Mouse (Mus musculus) gastrocnemius, adult 2 months (tissue): ENCODE measurements around the gene Tbc1d10a. TPM values are rescaled to one million over a fixed set of nuclear protein-coding genes. Genes with fewer than 3 reads are reported as not detected.
A peak's percentile ranks its signal among the peaks of the same experiment; 100 is the strongest.

Source experiments
- DNase-seq: peaks from one replicate; pipeline ENCODE4 v3.0.0; 2022
- H3K27ac ChIP-seq: fragments of 200-600 bp; 2 replicates; pipeline ENCODE4 v1.8.1; 2022; ENCODE audit warnings: mild to moderate bottlenecking
- H3K4me3 ChIP-seq: fragments of 200-600 bp; 2 replicates; pipeline ENCODE4 v1.8.1; 2022; ENCODE audit warnings: mild to moderate bottlenecking, moderate library complexity
- CTCF ChIP-seq: fragments of 200-600 bp; IDR thresholded peaks from 2 replicates; pipeline ENCODE4 v1.8.1; 2022; ENCODE audit warnings: antibody characterized with exemption, mild to moderate bottlenecking, moderate library complexity
- intact Hi-C: fragments of 180-260 bp; cut with DNase I; formaldehyde crosslinking; loops from one replicate; pipeline ENCODE4 v1.15.1; 2025
- total RNA-seq, 2 experiments: library from RNA; stranded (reverse); gene quantifications; 2 replicates each; pipeline ENCODE4 v1.2.3; 2021

The Tbc1d10a gene
- total RNA-seq, 2 experiments from 2014 or later: 3.1 to 5.2 TPM

DNA sequence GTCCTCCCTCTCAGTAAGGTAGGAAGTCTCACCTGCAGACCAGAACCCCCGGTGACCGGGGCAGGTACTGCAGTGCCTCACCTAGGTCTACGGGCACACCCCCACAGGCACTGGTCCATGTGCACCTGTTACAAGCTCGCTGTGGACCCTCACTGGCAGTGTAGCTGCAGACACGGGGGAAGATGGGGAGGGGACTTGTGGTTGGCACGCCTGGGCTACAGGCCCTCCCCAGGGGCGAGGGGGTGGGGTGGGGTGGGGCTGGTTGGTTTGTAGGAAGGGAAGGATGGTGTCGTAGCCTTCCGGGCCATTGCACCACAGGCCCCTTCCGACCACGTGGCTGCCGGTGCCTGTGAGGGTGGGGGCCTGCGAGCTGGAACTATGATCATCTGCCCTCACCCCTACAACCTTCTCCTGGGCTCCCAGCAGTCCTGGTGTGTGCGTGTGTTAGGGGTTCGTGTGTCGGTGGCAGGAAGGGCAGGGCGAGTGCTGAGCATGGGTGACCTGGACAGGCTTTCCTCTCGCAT is 50.9 kb downstream of the Tbc1d10a start:
- Histone ChIP-seq H3K27ac (no peak overlapping the region), H3K4me3 (peak overlapping the region; percentile 45; the same call in 1 of the 2 replicates)
- no peak for TF ChIP-seq CTCF
- intact Hi-C loops: no loop called here
- DNase-seq: no peak

DNA sequence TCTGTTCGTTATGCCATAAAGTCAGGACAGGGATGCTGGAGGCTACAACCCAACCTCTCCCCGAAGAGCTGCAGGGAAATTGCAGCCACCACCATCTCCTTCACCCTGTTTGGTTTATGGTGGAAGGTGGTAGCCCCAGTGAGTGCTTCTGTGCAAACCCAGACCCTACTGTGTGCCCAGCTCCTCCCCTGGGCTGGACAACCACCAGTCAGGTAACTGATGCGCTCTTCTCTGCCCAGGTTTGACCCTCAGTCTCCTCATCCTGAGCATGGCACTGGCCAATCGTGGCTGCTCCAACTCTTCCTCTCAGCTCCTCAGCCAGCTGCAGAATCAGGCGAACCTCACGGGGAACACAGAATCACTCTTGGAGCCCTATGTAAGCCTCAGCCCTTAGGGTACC is 51.6 kb downstream of the Tbc1d10a start:
- no peak for DNase-seq

DNA sequence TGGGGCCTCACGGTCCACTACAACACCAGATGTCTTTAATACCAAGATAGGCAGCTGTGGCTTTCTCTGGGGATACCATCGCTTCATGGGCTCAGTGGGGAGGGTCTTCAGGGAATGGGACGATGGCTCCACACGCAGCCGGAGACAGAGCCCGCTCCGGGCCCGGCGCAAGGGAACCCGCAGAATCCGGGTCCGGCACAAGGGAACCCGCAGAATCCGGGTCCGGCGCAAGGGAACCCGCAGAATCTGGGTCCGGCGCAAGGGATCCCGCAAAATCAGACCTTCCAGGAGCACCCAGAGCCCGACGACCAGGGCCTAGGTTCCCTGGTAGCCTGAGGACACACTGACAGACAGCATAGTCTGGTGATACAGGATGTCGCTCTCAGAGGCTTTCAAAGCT is 53.1 kb downstream of the Tbc1d10a start:
- no peak overlapping the region for H3K27ac ChIP-seq
- intact Hi-C loops: no loop called here
- no peak for DNase-seq
- TF ChIP-seq CTCF: no peak
- no peak overlapping the region for H3K4me3 ChIP-seq

More for the DNA sequence above, 51.6 kb downstream of the Tbc1d10a start:
- no peak overlapping the region for H3K4me3 ChIP-seq
- TF ChIP-seq CTCF: no peak
- intact Hi-C loops: no loop called here
- H3K27ac ChIP-seq: no peak overlapping the region

DNA sequence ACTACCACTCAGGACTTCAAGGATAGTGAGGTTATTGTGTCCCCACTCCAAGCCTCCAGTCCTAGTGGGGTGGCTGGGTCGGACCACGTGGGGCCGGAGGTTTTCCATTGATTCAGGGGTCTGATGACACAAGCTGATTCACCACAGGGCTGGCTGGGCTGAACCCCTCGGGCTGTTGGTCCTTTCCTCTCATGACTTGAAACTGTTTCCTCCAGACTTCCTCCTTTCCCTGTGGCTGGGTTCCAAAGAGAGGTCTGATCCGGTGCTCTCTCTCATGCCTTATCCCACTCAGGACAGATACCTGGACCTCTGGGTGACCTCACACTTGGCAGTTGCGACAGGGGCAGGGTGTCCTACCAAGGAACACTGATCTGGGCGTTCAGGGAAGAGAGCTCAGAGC is 53.6 kb downstream of the Tbc1d10a start:
- H3K4me3 ChIP-seq: no peak overlapping the region
- TF ChIP-seq CTCF: no peak
- H3K27ac ChIP-seq: no peak overlapping the region
- no peak for DNase-seq
- intact Hi-C loops: no loop called here

DNA sequence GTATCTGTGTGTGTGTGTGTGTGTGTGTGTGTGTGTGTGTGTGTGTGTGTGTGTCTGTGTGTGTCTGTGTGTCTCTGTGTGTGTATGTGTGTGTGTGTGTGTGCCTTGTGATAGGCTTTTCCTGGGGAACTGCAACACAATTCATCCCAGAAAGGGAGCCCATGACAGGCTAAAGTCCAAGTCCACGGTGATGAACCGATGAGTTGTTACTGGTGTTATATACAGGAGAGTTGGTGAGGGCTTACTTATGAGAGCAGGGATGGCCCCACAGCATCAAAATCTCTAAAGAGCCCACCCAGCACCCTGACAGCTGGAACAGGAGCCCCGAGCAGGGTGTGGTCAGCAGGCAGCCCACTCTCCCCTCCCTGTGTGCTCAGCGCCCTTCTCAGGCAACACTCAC is 54.6 kb downstream of the Tbc1d10a start:
- no peak for TF ChIP-seq CTCF
- Histone ChIP-seq H3K4me3 (no peak overlapping the region), H3K27ac (no peak overlapping the region)
- intact Hi-C loops: no loop called here
- DNase-seq: no peak

DNA sequence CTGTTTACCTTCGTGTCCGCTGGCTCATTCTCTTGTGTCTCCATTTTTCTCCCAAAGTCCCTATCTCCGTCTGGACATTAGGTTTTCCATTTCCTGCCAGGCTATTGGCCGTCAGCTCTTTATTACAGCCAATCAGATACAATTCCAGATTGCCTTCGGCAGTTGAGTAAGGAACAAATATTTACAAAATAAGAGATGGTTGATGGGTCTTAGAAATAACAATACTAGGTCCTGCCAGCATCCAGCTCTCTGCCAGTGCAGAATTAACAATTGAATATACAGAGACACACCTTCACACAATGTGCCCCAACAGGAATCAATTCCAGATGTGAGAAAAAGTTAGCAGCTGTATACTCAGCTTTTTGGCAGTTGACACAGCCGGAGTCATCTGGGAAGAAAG is 59.5 kb downstream of the Tbc1d10a start:
- no peak for DNase-seq
- TF ChIP-seq CTCF: no peak
- no peak overlapping the region for H3K4me3 ChIP-seq
- intact Hi-C loops: no loop called here
- H3K27ac ChIP-seq: no peak overlapping the region

DNA sequence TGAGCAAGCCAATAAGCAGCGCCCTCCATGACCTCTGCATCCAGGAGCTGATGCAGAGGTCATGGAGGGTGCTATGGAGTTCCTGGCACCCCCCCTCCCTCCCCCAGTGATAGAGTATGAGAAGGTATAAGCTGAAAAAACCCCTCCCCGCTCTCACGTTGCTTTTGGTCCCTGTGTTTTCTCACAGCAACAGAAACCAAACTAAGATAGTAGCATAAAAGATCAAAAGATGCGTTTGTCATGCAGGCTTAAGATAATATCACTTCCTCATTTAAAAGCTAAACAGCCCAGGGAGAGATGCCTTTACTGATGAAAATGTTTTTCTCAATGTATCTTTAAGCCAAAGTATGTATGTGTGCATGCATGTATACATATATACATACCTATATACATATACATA is 60.0 kb downstream of the Tbc1d10a start:
- no peak for TF ChIP-seq CTCF
- intact Hi-C loops: no loop called here
- Histone ChIP-seq H3K4me3 (no peak overlapping the region), H3K27ac (no peak overlapping the region)
- DNase-seq: no peak

DNA sequence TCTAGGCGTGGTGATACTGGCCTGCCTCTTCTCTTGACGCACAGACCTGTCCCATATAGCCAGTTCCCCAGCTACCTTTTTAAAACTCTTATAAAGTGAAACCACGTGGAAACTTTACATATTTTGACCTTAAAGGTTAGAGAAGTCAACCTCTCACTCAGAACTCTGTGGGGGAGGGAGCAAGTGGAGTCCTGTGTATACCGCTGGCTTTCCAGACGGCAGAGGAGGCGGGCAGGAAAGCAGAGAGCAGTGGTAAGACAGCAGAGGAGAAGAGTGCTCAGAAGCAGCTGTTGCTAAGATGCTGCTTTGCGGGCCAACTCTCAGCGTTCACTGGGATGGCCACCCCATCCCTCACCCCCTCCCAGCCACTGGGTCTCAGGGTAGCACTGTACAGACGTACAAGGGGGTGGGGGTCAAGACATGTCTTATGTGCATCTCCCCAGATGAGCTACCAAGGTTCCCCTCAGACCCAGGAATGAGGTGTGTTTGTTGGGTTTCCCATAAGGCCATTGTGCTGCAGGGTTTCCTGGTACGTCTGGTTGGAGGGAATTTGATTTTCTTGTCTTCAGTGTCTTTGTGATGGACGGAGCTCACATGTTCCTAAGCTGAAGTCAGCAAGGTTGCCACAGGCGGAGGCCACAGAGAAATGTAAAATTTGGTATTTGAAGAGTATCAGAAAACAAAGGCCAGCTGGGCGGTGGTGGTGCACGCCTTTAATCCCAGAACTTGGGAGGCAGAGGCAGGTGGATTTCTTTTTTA is 60.8 kb downstream of the Tbc1d10a start:
- no peak for DNase-seq
- no peak for TF ChIP-seq CTCF
- intact Hi-C loops: no loop called here
- Histone ChIP-seq H3K27ac (no peak overlapping the region), H3K4me3 (no peak overlapping the region)

DNA sequence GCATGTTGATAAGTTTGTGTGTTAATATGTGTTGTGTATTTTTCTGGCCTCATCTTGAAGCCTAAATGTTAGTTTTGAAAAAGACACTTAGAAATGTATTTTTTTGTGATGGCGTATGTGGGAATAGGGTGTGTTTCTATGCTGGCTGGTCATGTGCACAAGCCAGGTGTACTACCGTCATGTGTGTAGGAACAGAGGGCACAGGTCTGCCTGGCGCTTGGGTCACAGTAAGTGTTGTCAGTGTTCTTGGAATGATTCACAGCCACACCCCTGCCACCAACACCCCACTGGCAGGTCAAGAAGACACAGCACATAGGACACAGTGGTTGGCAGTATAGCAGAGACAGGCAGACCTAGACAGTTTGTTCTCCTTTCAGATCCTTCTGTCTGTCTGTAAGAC is 62.6 kb downstream of the Tbc1d10a start:
- TF ChIP-seq CTCF: no peak
- H3K27ac ChIP-seq: no peak overlapping the region
- DNase-seq: no peak
- intact Hi-C loops: no loop called here
- H3K4me3 ChIP-seq: no peak overlapping the region

DNA sequence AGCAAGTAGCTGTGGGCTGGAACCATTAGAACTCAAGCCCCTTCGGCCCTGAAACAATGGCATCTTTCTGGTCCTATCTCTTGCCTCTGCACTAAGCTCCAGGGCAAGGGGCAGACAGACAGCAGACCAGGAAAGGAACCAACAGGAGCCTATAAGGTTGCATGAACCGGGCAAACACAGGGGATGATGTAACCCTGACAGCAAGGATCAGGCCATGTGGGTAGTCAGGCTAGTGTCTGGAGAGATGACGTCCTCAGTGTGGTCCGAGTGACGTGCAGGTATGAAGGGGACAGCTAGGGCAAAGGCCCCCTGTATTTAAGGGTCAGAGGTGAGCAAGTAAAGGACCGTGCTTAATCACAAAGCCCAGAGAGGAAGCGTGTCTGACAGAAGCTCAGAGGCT is 63.7 kb downstream of the Tbc1d10a start:
- intact Hi-C loops: no loop called here
- DNase-seq: no peak
- no peak for TF ChIP-seq CTCF
- H3K27ac ChIP-seq: no peak overlapping the region
- no peak overlapping the region for H3K4me3 ChIP-seq

DNA sequence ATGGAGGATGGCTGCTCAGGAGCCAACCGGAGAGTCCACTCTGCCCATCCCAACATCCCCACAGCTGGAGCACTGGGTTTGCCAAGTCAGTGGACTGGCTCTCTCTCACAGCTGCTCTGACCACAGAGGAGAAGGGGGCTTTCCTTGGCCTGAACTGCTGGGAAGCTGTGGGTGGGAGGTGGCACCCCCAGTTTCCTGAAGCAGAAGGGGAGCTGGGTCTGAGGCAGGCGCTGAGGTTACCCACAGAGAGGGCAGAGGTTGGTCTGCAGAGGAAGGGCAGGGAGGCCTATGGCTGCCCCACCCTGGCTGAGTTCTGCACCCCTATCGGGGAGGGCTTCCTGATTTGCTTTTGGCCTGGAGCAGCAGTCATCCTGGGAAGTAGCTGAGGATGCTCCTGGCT is 64.8 kb downstream of the Tbc1d10a start:
- Histone ChIP-seq H3K27ac (no peak overlapping the region), H3K4me3 (no peak overlapping the region)
- intact Hi-C loops: no loop called here
- no peak for DNase-seq
- no peak for TF ChIP-seq CTCF

DNA sequence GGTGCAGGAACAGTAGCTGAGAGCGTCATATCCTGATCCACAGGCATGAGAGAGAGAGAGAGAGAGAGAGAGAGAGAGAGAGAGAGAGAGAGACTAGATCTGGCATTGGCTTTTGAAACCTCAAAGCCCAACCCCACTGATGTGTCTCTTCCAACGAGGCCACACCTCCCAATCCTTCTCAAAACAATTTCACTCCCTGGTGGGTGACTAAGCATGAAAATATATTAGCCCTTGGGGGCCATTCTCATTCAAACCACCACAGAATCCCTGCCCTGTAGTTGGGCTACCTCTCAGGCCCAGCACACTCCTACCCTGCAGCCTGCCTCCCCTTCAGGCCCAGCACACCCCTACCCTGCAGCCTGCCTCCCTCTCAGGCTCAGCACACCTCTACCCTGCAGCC is 66.3 kb downstream of the Tbc1d10a start:
- TF ChIP-seq CTCF: no peak
- DNase-seq: no peak
- H3K4me3 ChIP-seq: no peak overlapping the region
- no peak overlapping the region for H3K27ac ChIP-seq
- intact Hi-C loops: no loop called here

DNA sequence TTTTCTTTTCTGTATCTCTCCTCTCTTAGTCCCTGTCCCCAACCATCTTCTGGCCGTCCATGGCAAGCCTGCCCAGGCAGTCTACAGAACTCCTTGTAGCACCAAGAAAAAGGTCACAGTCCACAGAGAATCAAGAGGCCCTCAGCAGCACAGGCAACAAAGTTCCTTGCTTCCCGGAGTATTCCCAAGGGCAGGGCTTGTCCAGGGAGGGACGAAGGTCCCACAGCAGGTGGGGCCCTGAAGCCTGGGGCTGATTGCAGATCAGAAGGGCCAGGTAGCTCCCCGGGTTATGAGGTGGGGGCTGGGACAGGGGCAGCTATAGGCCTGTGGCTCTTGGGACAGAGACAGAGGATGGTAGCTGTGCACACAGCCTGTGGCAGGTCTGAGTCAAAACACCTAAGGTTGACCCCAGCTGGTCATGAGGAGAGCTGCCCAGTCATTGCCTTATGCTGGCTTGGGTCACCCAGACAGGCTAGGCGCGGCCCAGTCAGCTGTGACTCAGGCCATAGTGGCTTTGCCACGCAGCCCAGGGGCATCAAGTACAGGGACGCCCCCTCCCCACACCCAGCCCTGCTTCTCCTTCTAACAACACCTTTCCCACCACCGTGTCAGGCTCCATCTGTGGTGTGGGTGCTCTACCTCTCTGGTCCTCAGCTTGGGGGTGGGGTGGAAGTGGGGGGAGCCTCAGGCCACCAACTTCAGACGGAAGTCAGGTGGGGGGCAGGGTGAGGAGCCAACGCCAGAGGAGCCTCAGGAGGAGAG is 70.4 kb downstream of the Tbc1d10a start, which contains the start of gene Lif:
Lif (plus strand) TSS at position 712 of the 762 bp plus-strand sequence.
- intact Hi-C loops: no loop called here
- Histone ChIP-seq H3K4me3 (no peak within 1 kb of the TSS), H3K27ac (no peak within 1 kb of the TSS)
- DNase-seq: no peak
- TF ChIP-seq CTCF: no peak
